Mouse (Mus musculus) embryonic fibroblast, embryonic 13.5 days (primary cell): ENCODE data around the gene Mul1. TPM values are rescaled to one million over a fixed set of nuclear protein-coding genes. Genes with fewer than 3 reads are reported as not detected.

ENCODE experiments used
- H3K27ac ChIP-seq: 2 replicates; pipeline ENCODE4 v1.5.1; 2012; ENCODE audit warnings: low read length, control low read depth, inconsistent platforms; ENCODE audit not compliant: insufficient read depth
- H3K4me1 ChIP-seq: 2 replicates; pipeline ENCODE4 v1.6.1; 2011; ENCODE audit warnings: low read length; ENCODE audit not compliant: control insufficient read depth, insufficient read depth
- H3K4me3 ChIP-seq: 2 replicates; pipeline ENCODE4 v1.5.1; 2011; ENCODE audit warnings: mild to moderate bottlenecking, control low read depth, low read length; ENCODE audit not compliant: insufficient read depth
- CTCF ChIP-seq: IDR thresholded peaks from 2 replicates; pipeline ENCODE4 v1.5.1; 2011; ENCODE audit warnings: mild to moderate bottlenecking, control low read depth, low read length, moderate library complexity, borderline replicate concordance; ENCODE audit not compliant: insufficient read depth
- POLR2A ChIP-seq: IDR thresholded peaks from 2 replicates; pipeline ENCODE4 v1.6.1; 2011; ENCODE audit warnings: low read depth, mild to moderate bottlenecking, control low read depth, low read length, moderate library complexity
- polyA plus RNA-seq: library from polyadenylated mRNA; stranded (reverse); fragments of >200 nt; gene quantifications from 2 replicates; pipeline ENCODE4 v1.2.4, GENCODE M21; 2011; ENCODE audit warnings: low read depth; ENCODE audit not compliant: missing spikeins, insufficient read length

The Mul1 gene
- polyA plus RNA-seq, 1 experiment, result 15.8 TPM

GRCm38 (mm10) chr4:138471241-138471640 is 36.8 kb downstream of the Mul1 start:
- TF ChIP-seq CTCF (no peak), POLR2A (no peak)
- no peak overlapping the region for H3K27ac ChIP-seq

GRCm38 (mm10) chr4:138479595-138479994 is 45.1 kb downstream of the Mul1 start:
- Histone ChIP-seq H3K4me1 (no peaks in the 10 kb centered on the region), H3K27ac (no peak overlapping the region), H3K4me3 (no peak overlapping the region)
- TF ChIP-seq CTCF (no peak), POLR2A (no peak)

More at GRCm38 (mm10) chr4:138471241-138471640, 36.8 kb downstream of the Mul1 start:
- peaks cover 2% of the 10 kb centered on the region; the same call in 1 of the 2 replicates for H3K4me1 ChIP-seq
- H3K4me3 ChIP-seq, result no peak overlapping the region

DNA sequence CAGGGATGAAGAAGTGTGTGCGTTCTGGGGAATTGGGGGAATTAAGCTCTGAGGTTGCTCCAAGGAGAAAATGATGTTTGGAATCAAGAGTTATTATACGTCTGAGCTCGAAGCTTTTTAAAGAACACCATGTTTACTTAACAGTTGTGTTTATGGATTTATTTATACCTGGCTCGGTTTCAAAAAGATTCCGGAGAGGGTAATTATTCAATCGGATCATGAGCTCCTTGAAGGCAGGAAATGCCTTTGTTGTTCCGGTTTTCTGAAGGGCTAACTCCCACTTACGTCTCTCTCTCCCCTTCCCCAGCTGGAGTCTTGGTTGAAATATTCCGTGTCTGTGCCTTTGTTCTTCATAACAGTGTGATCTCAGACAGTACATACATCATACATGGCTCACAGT is 46.5 kb downstream of the Mul1 start:
- Histone ChIP-seq H3K27ac (no peak overlapping the region), H3K4me1 (no peaks in the 10 kb centered on the region), H3K4me3 (no peak overlapping the region)
- TF ChIP-seq POLR2A, result no peak
- TF ChIP-seq CTCF, result no peak

GRCm38 (mm10) chr4:138482721-138483120 is 48.2 kb downstream of the Mul1 start:
- Histone ChIP-seq H3K4me1 (no peaks in the 10 kb centered on the region), H3K27ac (no peak overlapping the region), H3K4me3 (no peak overlapping the region)
- TF ChIP-seq CTCF (no peak), POLR2A (no peak)

GRCm38 (mm10) chr4:138488241-138488640 is 53.8 kb downstream of the Mul1 start:
- TF ChIP-seq CTCF, result no peak
- TF ChIP-seq POLR2A, result no peak
- Histone ChIP-seq H3K4me1 (no peaks in the 10 kb centered on the region), H3K4me3 (no peak overlapping the region), H3K27ac (no peak overlapping the region)

DNA sequence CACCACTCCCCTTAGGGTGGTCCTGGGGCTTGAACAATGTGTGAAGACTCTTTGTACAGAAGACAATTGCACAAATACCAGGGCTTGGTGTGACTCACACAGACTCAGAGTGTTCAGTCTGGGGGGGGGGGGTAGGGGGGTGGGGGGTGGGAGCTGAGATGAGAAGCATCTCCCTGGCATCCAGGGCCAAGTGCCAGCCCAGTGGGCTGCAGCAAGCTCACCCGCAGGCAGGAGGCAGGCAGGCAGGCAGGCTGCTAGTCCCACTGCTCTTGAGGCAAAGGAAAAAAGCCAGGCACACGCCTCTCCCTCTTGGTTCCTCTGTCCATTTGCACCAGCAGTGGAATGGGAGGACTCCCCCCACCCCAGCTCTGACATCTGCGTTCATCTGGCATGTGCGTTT is 56.6 kb downstream of the Mul1 start:
- H3K4me3 ChIP-seq, result no peak overlapping the region
- no peak for TF ChIP-seq POLR2A
- TF ChIP-seq CTCF, result no peak

More for the DNA sequence above, 56.6 kb downstream of the Mul1 start:
- peaks cover 11% of the 10 kb centered on the region; the same call in 1 of the 2 replicates for H3K4me1 ChIP-seq
- no peak overlapping the region for H3K27ac ChIP-seq

Other genes with a start within 250 kb of the Mul1 start
- 110 and 153 TPM in 2 replicates for gene Hp1bp3, start 218.4 kb upstream of the Mul1 start, polyA plus RNA-seq
- gene Sh2d5, start 184.3 kb upstream of the Mul1 start, polyA plus RNA-seq, result 0.42 and 0.68 TPM in 2 replicates
- 0.51 TPM in 1 of 2 replicates, not detected in the other for gene Kif17, start 184.2 kb upstream of the Mul1 start, polyA plus RNA-seq
- 191 and 221 TPM in 2 replicates for gene Ddost, start 129.9 kb upstream of the Mul1 start, polyA plus RNA-seq
- gene Pink1, start 108.4 kb upstream of the Mul1 start, polyA plus RNA-seq, result 17.5 and 19.1 TPM in 2 replicates
- 1.0 and 1.2 TPM in 2 replicates for gene Cda, start 66.7 kb upstream of the Mul1 start, polyA plus RNA-seq
- gene Fam43b, start 38.1 kb upstream of the Mul1 start, polyA plus RNA-seq, result not detected in 2 replicates
- 5.6 and 7.2 TPM in 2 replicates for gene Camk2n1, start 19.6 kb downstream of the Mul1 start, polyA plus RNA-seq
- not detected in 2 replicates for gene Vwa5b1, start 201.2 kb downstream of the Mul1 start, polyA plus RNA-seq